Mouse (Mus musculus) neural tube, embryonic 12.5 days (tissue): ENCODE data around the gene Cdkl4. TPM values are rescaled to one million over a fixed set of nuclear protein-coding genes. Genes with fewer than 3 reads are reported as not detected.

Experiments used
- ATAC-seq: fragments of 200-750 bp; cut with Nextera tagmentation; 2 replicates; pipeline ENCODE4 v1.8.0; 2017; ENCODE audit warnings: low read depth, mild to moderate bottlenecking, moderate TSS enrichment, moderate library complexity; ENCODE audit not compliant: low FRiP score
- H3K27ac ChIP-seq: fragments of 300-500 bp; sonication (generic); 2 replicates; pipeline ENCODE4 v1.5.1; 2016
- H3K27me3 ChIP-seq: fragments of 300-500 bp; sonication (generic); replicated peaks from 2 replicates; pipeline ENCODE4 v1.6.1; 2016; ENCODE audit warnings: mild to moderate bottlenecking
- H3K36me3 ChIP-seq: fragments of 300-500 bp; sonication (generic); 2 replicates; pipeline ENCODE4 v1.6.1; 2016; ENCODE audit warnings: mild to moderate bottlenecking
- H3K4me1 ChIP-seq: fragments of 300-500 bp; sonication (generic); 2 replicates; pipeline ENCODE4 v1.6.1; 2016
- H3K4me2 ChIP-seq: fragments of 300-500 bp; sonication (generic); replicated peaks from 2 replicates; pipeline ENCODE4 v1.6.1; 2016; ENCODE audit warnings: mild to moderate bottlenecking
- H3K4me3 ChIP-seq: fragments of 300-500 bp; sonication (generic); 2 replicates; pipeline ENCODE4 v1.5.1; 2016
- H3K9ac ChIP-seq: fragments of 300-500 bp; sonication (generic); 2 replicates; pipeline ENCODE4 v1.6.1; 2016; ENCODE audit warnings: mild to moderate bottlenecking
- H3K9me3 ChIP-seq: fragments of 300-500 bp; sonication (generic); 2 replicates; pipeline ENCODE4 v1.6.1; 2016; ENCODE audit warnings: mild to moderate bottlenecking
- WGBS: fragments of 180-500 bp; shearing (Covaris S2); methylation state at CpG from one replicate; pipeline ENCODE4 v1.1.7; 2016; 5-methylcytosine and 5-hydroxymethylcytosine counted together
- polyA plus RNA-seq: library from polyadenylated mRNA; unstranded; fragments of >200 nt; fragmentation: Nextera tagmentation; extraction: Ambion mirVana; gene quantifications from 2 replicates; pipeline ENCODE4 v1.2.1, GENCODE M21; 2016

Cdkl4 gene
- 4.3 and 6.2 TPM in 2 replicates for polyA plus RNA-seq

GRCm38 (mm10) chr17:80577639-80578038 lies at the start of gene Cdkl4:
Gene Cdkl4 (minus strand): TSS chr17:80577813.
- Histone ChIP-seq H3K4me2 (peak within 1 kb of the TSS; percentile 94), H3K9me3 (no peaks in the 10 kb centered on the region), H3K9ac (peak within 1 kb of the TSS; percentile 55), H3K27me3 (no peaks in the 10 kb centered on the region), H3K4me3 (peak within 1 kb of the TSS; percentile 41), H3K36me3 (peaks cover 15% of the 10 kb centered on the region; the same call in 1 of the 2 replicates), H3K27ac (no peak within 1 kb of the TSS), H3K4me1 (peaks cover 11% of the 10 kb centered on the region)
- 75% methylated on average over 15 of the region's 15 CpGs for WGBS
- peak; percentile 51 for ATAC-seq

GRCm38 (mm10) chr17:80624979-80625378 lies 47.4 kb upstream of the Cdkl4 start:
- Histone ChIP-seq H3K4me1 (no peaks in the 10 kb centered on the region), H3K36me3 (peaks cover 4% of the 10 kb centered on the region; the same call in 1 of the 2 replicates)

GRCm38 (mm10) chr17:80621691-80622090 lies 44.1 kb upstream of the Cdkl4 start:
- no peak overlapping the region for H3K9ac ChIP-seq
- 88% methylated on average over 4 of the region's 4 CpGs for WGBS
- H3K9me3 ChIP-seq: no peaks in the 10 kb centered on the region
- no peak overlapping the region for H3K27ac ChIP-seq
- H3K27me3 ChIP-seq: no peaks in the 10 kb centered on the region
- no peak for ATAC-seq
- no peak overlapping the region for H3K4me2 ChIP-seq
- H3K36me3 ChIP-seq: peaks cover 5% of the 10 kb centered on the region; the same call in 1 of the 2 replicates
- no peak overlapping the region for H3K4me3 ChIP-seq
- no peaks in the 10 kb centered on the region for H3K4me1 ChIP-seq

More at GRCm38 (mm10) chr17:80624979-80625378, 47.4 kb upstream of the Cdkl4 start:
- Histone ChIP-seq H3K9ac (no peak overlapping the region), H3K4me2 (no peak overlapping the region), H3K4me3 (no peak overlapping the region), H3K27ac (no peak overlapping the region), H3K27me3 (no peaks in the 10 kb centered on the region), H3K9me3 (no peaks in the 10 kb centered on the region)
- ATAC-seq: no peak

DNA sequence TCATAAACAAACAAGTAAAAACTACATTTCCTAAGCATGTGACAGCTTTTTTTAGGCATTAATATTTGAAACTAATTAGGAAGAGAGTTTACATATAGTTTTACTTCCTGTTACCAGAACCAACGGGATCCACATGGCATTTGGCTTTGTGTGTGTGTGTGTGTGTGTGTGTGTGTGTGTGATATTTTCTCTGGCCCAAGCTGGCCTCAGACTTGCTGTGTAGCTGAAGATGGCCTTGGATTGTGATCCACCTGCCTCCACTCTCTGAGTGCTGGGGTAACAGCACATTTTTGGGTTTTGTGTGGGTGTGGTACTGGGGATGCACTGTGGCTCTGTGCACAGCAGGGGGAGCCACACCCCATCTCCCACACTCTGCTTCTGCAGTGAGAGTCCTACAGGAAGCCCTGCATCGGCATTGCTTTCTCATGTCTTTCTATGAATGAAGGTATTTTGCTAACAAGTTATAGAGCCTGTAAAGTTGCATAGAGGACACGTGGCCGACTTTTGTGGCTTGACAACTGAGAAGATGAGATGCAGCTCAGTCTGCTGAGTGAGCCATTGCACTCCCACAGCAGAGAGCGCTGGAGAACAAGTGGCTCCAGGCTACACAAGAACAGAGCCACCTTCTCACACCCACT lies 43.3 kb upstream of the Cdkl4 start:
- Histone ChIP-seq H3K27me3 (no peaks in the 10 kb centered on the region), H3K4me2 (no peak overlapping the region), H3K4me3 (no peak overlapping the region), H3K36me3 (peaks cover 6% of the 10 kb centered on the region; the same call in 1 of the 2 replicates), H3K9me3 (no peaks in the 10 kb centered on the region), H3K9ac (no peak overlapping the region), H3K27ac (no peak overlapping the region), H3K4me1 (no peaks in the 10 kb centered on the region)
- 75% methylated on average over 5 of the region's 5 CpGs for WGBS
- peak; percentile 63; the same call in 1 of the 2 replicates for ATAC-seq

GRCm38 (mm10) chr17:80619556-80619955 lies 41.9 kb upstream of the Cdkl4 start:
- no peak for ATAC-seq
- H3K9ac ChIP-seq: no peak overlapping the region
- no peak overlapping the region for H3K4me2 ChIP-seq
- no peak overlapping the region for H3K4me3 ChIP-seq
- no peak overlapping the region for H3K27ac ChIP-seq
- H3K36me3 ChIP-seq: peaks cover 19% of the 10 kb centered on the region
- no peaks in the 10 kb centered on the region for H3K4me1 ChIP-seq
- no peaks in the 10 kb centered on the region for H3K9me3 ChIP-seq
- no peaks in the 10 kb centered on the region for H3K27me3 ChIP-seq
- WGBS: 91% methylated on average over 13 of the region's 13 CpGs

DNA sequence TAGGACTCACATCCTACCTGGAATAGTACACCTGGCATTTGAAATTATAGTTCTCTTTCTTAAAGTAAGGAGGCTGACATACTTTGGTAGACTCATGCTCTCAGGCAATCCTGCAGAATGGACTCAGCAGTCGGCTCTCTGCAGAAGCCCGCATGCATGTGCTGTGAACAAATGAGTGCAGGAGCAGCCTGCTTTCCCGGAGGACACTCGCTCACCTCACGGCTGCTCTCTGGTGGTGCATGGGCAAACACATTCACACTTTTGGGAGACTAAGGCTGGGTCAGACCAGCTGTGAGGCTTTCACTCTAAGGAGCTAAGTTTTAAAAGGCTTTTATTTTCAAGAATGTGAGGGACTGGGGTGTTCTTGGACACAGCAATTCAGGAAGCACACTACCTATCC lies 41.3 kb upstream of the Cdkl4 start:
- WGBS: 85% methylated on average over 5 of the region's 5 CpGs
- Histone ChIP-seq H3K27ac (0 out of 2 replicates have a peak overlapping the region, but pooled peaks have one; percentile 21), H3K9ac (no peak overlapping the region), H3K4me1 (no peaks in the 10 kb centered on the region), H3K4me3 (no peak overlapping the region), H3K36me3 (peaks cover 22% of the 10 kb centered on the region), H3K27me3 (no peaks in the 10 kb centered on the region), H3K9me3 (no peaks in the 10 kb centered on the region), H3K4me2 (no peak overlapping the region)
- ATAC-seq: no peak

GRCm38 (mm10) chr17:80603806-80604205 lies 26.2 kb upstream of the Cdkl4 start:
- no peak for ATAC-seq
- H3K36me3 ChIP-seq: peaks cover 72% of the 10 kb centered on the region
- no peak overlapping the region for H3K4me3 ChIP-seq
- H3K4me1 ChIP-seq: no peaks in the 10 kb centered on the region
- no peak overlapping the region for H3K9ac ChIP-seq
- no peaks in the 10 kb centered on the region for H3K27me3 ChIP-seq
- 91% methylated on average over 6 of the region's 6 CpGs for WGBS
- H3K9me3 ChIP-seq: 0 out of 2 replicates have a peak, but pooled peaks cover 4% of the 10 kb centered on the region
- H3K27ac ChIP-seq: no peak overlapping the region
- no peak overlapping the region for H3K4me2 ChIP-seq

- H3K4me1 ChIP-seq: no peaks in the 10 kb centered on the region
- H3K9me3 ChIP-seq: no peaks in the 10 kb centered on the region
- no peak overlapping the region for H3K27ac ChIP-seq
- H3K4me2 ChIP-seq: no peak overlapping the region
- peaks cover 66% of the 10 kb centered on the region for H3K36me3 ChIP-seq
- 91% methylated on average over 19 of the region's 19 CpGs for WGBS
- H3K4me3 ChIP-seq: no peak overlapping the region
- no peak overlapping the region for H3K9ac ChIP-seq
- ATAC-seq: no peak
- H3K27me3 ChIP-seq: no peaks in the 10 kb centered on the region
Measured at GRCm38 (mm10) chr17:80603079-80603625, 25.5 kb upstream of the Cdkl4 start.

GRCm38 (mm10) chr17:80601371-80601770 lies 23.8 kb upstream of the Cdkl4 start:
- no peak overlapping the region for H3K27ac ChIP-seq
- no peak overlapping the region for H3K4me3 ChIP-seq
- peaks cover 69% of the 10 kb centered on the region for H3K36me3 ChIP-seq
- no peaks in the 10 kb centered on the region for H3K4me1 ChIP-seq
- no peak overlapping the region for H3K4me2 ChIP-seq
- no peak for ATAC-seq
- H3K9me3 ChIP-seq: no peaks in the 10 kb centered on the region
- 64% methylated on average over 13 of the region's 13 CpGs for WGBS
- no peaks in the 10 kb centered on the region for H3K27me3 ChIP-seq
- no peak overlapping the region for H3K9ac ChIP-seq

DNA sequence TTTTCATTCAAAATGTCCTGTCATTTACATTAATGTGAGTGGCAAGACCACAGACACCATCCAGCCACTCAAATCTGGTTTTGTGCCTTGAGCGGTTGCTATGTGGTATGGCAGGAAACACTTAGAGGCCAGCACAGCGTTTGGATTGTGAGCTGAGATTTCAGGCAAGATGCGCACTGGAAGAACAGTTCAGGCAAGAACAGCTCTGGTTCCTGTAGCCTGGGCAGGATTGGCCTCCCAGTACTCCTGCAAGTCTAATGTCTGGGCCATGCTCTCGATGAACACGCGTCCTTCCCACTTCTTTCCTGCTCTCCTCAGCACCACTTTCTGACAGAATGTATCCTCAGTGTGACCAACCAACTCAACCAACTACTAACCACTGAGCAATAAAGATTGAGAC lies 5.4 kb upstream of the Cdkl4 start:
- Histone ChIP-seq H3K27ac (no peak overlapping the region), H3K9me3 (no peaks in the 10 kb centered on the region), H3K4me2 (no peak overlapping the region), H3K27me3 (no peaks in the 10 kb centered on the region), H3K4me3 (no peak overlapping the region), H3K4me1 (no peaks in the 10 kb centered on the region), H3K36me3 (peaks cover 40% of the 10 kb centered on the region), H3K9ac (no peak overlapping the region)
- 93% methylated on average over 6 of the region's 6 CpGs for WGBS
- ATAC-seq: no peak

GRCm38 (mm10) chr17:80579901-80580300 lies 2.3 kb upstream of the Cdkl4 start:
- WGBS: 86% methylated on average over 6 of the region's 6 CpGs
- no peak for ATAC-seq
- H3K9ac ChIP-seq: no peak overlapping the region

DNA sequence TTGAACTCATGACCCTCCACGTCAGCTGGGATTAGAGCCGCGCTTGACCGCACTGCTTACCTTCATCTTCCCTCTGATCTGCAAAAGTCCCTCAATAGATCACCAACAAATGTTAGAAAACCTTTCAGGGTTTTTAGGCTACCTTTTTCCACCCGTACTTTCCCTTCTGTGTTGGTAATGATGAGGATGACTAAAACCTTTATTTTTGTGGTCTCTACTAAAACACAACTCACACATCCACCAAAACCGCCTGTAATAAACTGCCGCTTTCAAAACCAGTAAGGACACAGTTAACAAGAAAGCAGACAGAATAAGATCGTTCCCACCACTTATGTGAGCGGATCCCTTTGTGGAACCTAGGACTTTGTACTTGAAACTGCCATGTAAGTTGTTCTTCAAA lies 1.5 kb upstream of the Cdkl4 start:
- Histone ChIP-seq H3K9ac (no peak overlapping the region), H3K9me3 (no peaks in the 10 kb centered on the region), H3K4me2 (no peak overlapping the region), H3K27ac (no peak overlapping the region), H3K36me3 (peaks cover 29% of the 10 kb centered on the region), H3K4me3 (no peak overlapping the region), H3K27me3 (no peaks in the 10 kb centered on the region), H3K4me1 (peaks cover 11% of the 10 kb centered on the region)
- ATAC-seq: no peak
- 92% methylated on average over 9 of the region's 9 CpGs for WGBS

More at GRCm38 (mm10) chr17:80579901-80580300, 2.3 kb upstream of the Cdkl4 start:
- no peak overlapping the region for H3K4me2 ChIP-seq
- H3K36me3 ChIP-seq: peaks cover 31% of the 10 kb centered on the region
- no peak overlapping the region for H3K27ac ChIP-seq
- no peaks in the 10 kb centered on the region for H3K27me3 ChIP-seq
- H3K4me1 ChIP-seq: peaks cover 11% of the 10 kb centered on the region
- no peak overlapping the region for H3K4me3 ChIP-seq
- H3K9me3 ChIP-seq: no peaks in the 10 kb centered on the region

- H3K9me3 ChIP-seq: no peaks in the 10 kb centered on the region
- peaks cover 11% of the 10 kb centered on the region for H3K4me1 ChIP-seq
- WGBS: 100% methylated on average over 1 of the region's 1 CpGs
- H3K27me3 ChIP-seq: no peaks in the 10 kb centered on the region
- H3K9ac ChIP-seq: no peak overlapping the region
- no peak for ATAC-seq
- H3K4me3 ChIP-seq: no peak overlapping the region
- H3K27ac ChIP-seq: no peak overlapping the region
- peaks cover 19% of the 10 kb centered on the region; the same call in 1 of the 2 replicates for H3K36me3 ChIP-seq
- H3K4me2 ChIP-seq: no peak overlapping the region
Measured at GRCm38 (mm10) chr17:80578041-80578440, 428 bp upstream of the Cdkl4 start.
